Mouse (Mus musculus): ENCODE measurements at regions not wholly inside any gene's neighbourhood (a gene's known extent, or its start where the extent isn't known, plus 50 kb on each side); places are given as distances from the start of the nearest gene placed in this dataset.
A peak's percentile ranks its signal among the peaks of the same experiment; 100 is the strongest.

DNA sequence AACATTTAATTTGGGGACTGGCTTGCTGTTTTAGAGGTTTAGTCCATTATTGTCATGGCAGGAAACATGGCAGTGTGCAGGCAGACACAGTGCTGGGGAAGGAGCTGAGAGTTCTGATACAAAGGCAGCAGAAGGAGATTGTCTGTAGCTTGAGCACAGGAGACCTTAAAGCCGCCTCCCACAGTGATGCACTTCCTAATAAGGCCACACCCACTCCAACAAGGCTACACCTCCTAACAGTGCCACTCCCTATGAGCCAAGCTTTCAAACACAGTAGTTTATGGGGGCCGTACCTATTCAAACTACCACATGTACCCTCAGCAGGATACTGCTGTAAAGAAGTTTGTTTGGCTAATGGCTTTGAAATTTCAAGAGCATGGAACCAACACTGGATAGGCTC lies 113.3 kb upstream of the Zfp217 start:
- ATAC-seq (no peak), DNase-seq (ENCODE audit: low spot score) (no peak)
- Histone ChIP-seq H3K27me3 (replicated peaks; ENCODE audit: insufficient read depth, low read length) (no peaks in the 10 kb centered on the region), H3K4me1 (ENCODE audit: insufficient read depth, low read depth, low read length) (no peaks in the 10 kb centered on the region), H3K4me2 (replicated peaks; ENCODE audit: low read depth, low read length) (no peak overlapping the region), H3K4me3 (ENCODE audit: low read depth, low read length) (no peak overlapping the region), H3K9ac (replicated peaks; ENCODE audit: low read depth) (no peak overlapping the region), H3K27ac (ENCODE audit: low read length) (no peak overlapping the region), H3K9me3 (ENCODE audit: low read length) (no peaks in the 10 kb centered on the region), H3K36me3 (ENCODE audit: insufficient read depth, low read length) (no peaks in the 10 kb centered on the region)
- 92% methylated on average over 2 of the region's 2 CpGs for WGBS
- TF ChIP-seq EP300 (IDR thresholded peaks at IDR 0.05), result no peak
- TF ChIP-seq CTCF (IDR thresholded peaks at IDR 0.05), result no peak

DNA sequence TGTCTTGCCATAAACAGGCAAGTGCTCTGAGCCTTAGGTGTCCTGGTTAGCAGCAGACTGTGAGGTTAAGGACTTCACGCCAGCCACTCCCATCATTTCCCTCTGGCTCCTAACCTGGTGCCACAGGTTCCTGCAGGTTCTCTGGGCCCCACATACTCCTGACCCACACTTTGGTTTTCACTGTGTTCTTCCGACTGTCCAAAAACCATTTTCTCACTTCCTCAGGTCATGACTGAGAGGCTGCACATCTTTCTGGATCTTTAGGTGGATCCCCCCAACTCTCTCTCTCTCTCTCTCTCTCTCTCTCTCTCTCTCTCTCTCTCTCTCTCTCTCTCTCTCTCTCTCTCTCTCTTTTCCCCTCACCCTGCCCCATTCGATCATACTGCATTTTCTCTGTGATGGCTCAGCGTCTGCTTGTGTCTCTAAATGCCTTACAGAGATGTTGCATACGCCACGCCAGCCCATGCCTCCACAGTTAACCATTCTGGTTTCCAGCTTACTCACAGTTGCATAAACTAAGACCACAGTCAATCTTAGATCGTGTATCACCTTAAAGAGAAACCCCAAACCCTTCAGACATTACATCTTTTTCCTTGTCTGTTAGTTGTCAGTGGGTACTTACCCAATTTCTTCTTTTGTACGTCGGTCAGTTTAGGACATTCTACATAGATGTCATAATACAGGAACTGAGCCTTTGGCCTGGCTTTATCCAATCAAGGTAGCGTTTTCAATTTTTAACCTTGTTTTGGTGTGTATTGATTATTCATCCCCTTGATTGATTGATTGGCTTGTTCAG lies 112.0 kb upstream of the Zfp217 start:
- no peak for DNase-seq (ENCODE audit: low spot score)
- WGBS, result 87% methylated on average over 10 of the region's 10 CpGs
- H3K9ac ChIP-seq (replicated peaks; ENCODE audit: low read depth), result no peak overlapping the region
- no peaks in the 10 kb centered on the region for H3K36me3 ChIP-seq (ENCODE audit: insufficient read depth, low read length)
- H3K4me1 ChIP-seq (ENCODE audit: insufficient read depth, low read depth, low read length), result no peaks in the 10 kb centered on the region
- H3K27ac ChIP-seq (ENCODE audit: low read length), result no peak overlapping the region
- H3K27me3 ChIP-seq (replicated peaks; ENCODE audit: insufficient read depth, low read length), result no peaks in the 10 kb centered on the region
- no peak for ATAC-seq
- H3K4me2 ChIP-seq (replicated peaks; ENCODE audit: low read depth, low read length), result no peak overlapping the region
- H3K4me3 ChIP-seq (ENCODE audit: low read depth, low read length), result no peak overlapping the region
- no peaks in the 10 kb centered on the region for H3K9me3 ChIP-seq (ENCODE audit: low read length)
- TF ChIP-seq EP300 (IDR thresholded peaks at IDR 0.05) (no peak), CTCF (IDR thresholded peaks at IDR 0.05) (no peak)

DNA sequence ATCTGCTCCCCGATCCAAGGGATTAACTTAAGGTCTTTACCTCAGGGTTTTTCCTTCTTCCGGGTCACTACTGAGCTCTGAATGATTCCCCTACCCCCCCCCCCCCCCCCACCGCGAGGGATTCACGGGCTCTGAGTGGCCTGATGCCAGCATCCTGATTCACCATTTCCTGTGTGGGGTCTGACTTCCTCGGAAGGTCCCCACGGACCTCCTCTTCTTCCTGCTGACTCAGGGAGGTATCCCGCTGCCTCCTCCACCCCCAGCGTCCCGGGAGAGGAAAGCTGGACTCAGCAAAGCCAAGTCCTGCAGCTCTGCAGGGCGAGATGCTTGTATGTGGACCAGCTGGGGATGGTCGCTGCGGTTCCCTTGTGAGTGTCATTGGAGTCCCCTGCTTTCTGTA lies 110.5 kb upstream of the Zfp217 start:
- TF ChIP-seq CTCF (IDR thresholded peaks at IDR 0.05) (no peak), EP300 (IDR thresholded peaks at IDR 0.05) (no peak)
- Histone ChIP-seq H3K27me3 (replicated peaks; ENCODE audit: insufficient read depth, low read length) (no peaks in the 10 kb centered on the region), H3K36me3 (ENCODE audit: insufficient read depth, low read length) (no peaks in the 10 kb centered on the region), H3K4me3 (ENCODE audit: low read depth, low read length) (no peak overlapping the region), H3K4me1 (ENCODE audit: insufficient read depth, low read depth, low read length) (no peaks in the 10 kb centered on the region), H3K4me2 (replicated peaks; ENCODE audit: low read depth, low read length) (no peak overlapping the region), H3K27ac (ENCODE audit: low read length) (no peak overlapping the region), H3K9ac (replicated peaks; ENCODE audit: low read depth) (no peak overlapping the region), H3K9me3 (ENCODE audit: low read length) (no peaks in the 10 kb centered on the region)
- peak; percentile 44 for DNase-seq (ENCODE audit: low spot score)
- WGBS, result 47% methylated on average over 12 of the region's 13 CpGs
- peak; percentile 69 for ATAC-seq

DNA sequence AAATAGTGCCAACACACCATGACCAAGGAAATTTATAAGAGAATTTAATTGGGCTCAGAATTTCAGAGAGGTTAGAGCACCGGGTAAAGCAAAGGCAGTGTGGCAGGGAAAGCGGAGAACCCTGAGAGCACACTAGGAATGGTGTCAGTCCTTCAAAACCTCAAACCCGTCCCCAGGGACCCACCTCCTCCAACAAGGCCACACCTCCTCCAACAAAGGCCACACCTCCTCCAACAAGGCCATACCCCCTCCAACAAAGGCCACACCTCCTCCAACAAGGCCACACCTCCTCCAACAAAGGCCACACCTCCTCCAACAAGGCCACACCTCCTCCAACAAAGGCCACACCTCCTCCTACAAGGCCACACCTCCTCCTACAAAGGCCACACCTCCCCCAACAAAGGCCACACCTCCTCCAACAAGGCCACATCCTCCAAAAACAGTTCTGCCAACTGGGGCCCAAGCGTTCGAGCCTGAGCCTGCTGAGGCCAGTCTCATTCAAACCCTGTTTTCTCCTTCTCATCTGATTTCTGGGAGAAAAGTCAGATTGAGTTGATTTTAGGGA lies 109.8 kb upstream of the Zfp217 start:
- TF ChIP-seq EP300 (IDR thresholded peaks at IDR 0.05) (no peak), CTCF (IDR thresholded peaks at IDR 0.05) (no peak)
- H3K36me3 ChIP-seq (ENCODE audit: insufficient read depth, low read length), result no peaks in the 10 kb centered on the region

DNA sequence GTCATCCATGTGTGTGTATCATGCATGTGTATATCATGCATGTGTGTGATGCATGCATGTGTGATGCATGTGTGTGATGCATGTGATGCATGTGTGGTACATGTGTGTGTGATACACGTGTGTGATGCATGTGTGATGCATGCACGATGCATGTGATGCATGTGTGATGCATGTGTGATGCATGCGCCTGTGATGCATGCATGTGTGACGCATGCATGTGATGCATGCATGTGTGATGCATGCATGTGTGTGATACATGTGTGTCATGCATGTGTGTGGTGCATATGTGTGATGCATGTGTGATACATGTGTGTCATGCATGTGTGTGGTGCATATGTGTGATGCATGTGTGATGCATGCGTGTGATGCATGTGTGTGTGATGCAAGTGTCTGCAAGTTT lies 108.1 kb upstream of the Zfp217 start:
- H3K9ac ChIP-seq (replicated peaks; ENCODE audit: low read depth), result no peak overlapping the region
- no peaks in the 10 kb centered on the region for H3K9me3 ChIP-seq (ENCODE audit: low read length)
- no peak overlapping the region for H3K4me3 ChIP-seq (ENCODE audit: low read depth, low read length)
- no peak overlapping the region for H3K4me2 ChIP-seq (replicated peaks; ENCODE audit: low read depth, low read length)
- H3K27me3 ChIP-seq (replicated peaks; ENCODE audit: insufficient read depth, low read length), result no peaks in the 10 kb centered on the region
- DNase-seq (ENCODE audit: low spot score) (no peak), ATAC-seq (no peak)
- H3K27ac ChIP-seq (ENCODE audit: low read length), result no peak overlapping the region
- no peaks in the 10 kb centered on the region for H3K36me3 ChIP-seq (ENCODE audit: insufficient read depth, low read length)
- WGBS, result 93% methylated on average over 5 of the region's 5 CpGs
- H3K4me1 ChIP-seq (ENCODE audit: insufficient read depth, low read depth, low read length), result no peaks in the 10 kb centered on the region
- TF ChIP-seq CTCF (IDR thresholded peaks at IDR 0.05) (no peak), EP300 (IDR thresholded peaks at IDR 0.05) (no peak)

More for the DNA sequence above, 109.8 kb upstream of the Zfp217 start:
- H3K27ac ChIP-seq (ENCODE audit: low read length), result no peak overlapping the region
- H3K27me3 ChIP-seq (replicated peaks; ENCODE audit: insufficient read depth, low read length), result no peaks in the 10 kb centered on the region
- H3K9ac ChIP-seq (replicated peaks; ENCODE audit: low read depth), result no peak overlapping the region
- no peak for DNase-seq (ENCODE audit: low spot score)
- no peak for ATAC-seq
- no peak overlapping the region for H3K4me3 ChIP-seq (ENCODE audit: low read depth, low read length)
- no peaks in the 10 kb centered on the region for H3K9me3 ChIP-seq (ENCODE audit: low read length)
- H3K4me2 ChIP-seq (replicated peaks; ENCODE audit: low read depth, low read length), result no peak overlapping the region
- H3K4me1 ChIP-seq (ENCODE audit: insufficient read depth, low read depth, low read length), result no peaks in the 10 kb centered on the region
- WGBS, result 83% methylated on average over 5 of the region's 5 CpGs

DNA sequence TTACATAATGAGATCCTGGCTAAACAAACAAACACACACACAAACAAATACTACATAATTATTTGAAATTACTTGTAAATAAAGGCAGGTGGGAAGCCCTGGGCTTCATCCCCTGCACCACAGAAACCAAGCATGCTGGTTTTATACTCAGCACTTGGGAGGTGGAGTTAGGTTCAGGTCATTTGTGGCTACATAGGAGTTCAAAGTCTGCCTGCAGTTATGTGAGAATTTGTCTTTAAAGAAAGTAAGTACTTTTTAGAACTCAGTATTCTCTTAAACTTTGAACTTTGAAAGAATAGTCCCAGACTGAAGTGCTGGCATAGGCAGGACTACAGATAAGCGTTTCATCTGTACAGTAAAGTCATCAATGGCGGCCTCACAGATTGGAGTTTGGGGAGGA lies 107.6 kb upstream of the Zfp217 start:
- 85% methylated on average over 2 of the region's 2 CpGs for WGBS
- Histone ChIP-seq H3K4me3 (ENCODE audit: low read depth, low read length) (no peak overlapping the region), H3K4me2 (replicated peaks; ENCODE audit: low read depth, low read length) (no peak overlapping the region), H3K36me3 (ENCODE audit: insufficient read depth, low read length) (no peaks in the 10 kb centered on the region), H3K27me3 (replicated peaks; ENCODE audit: insufficient read depth, low read length) (no peaks in the 10 kb centered on the region), H3K27ac (ENCODE audit: low read length) (no peak overlapping the region), H3K9me3 (ENCODE audit: low read length) (no peaks in the 10 kb centered on the region), H3K9ac (replicated peaks; ENCODE audit: low read depth) (no peak overlapping the region), H3K4me1 (ENCODE audit: insufficient read depth, low read depth, low read length) (no peaks in the 10 kb centered on the region)
- DNase-seq (ENCODE audit: low spot score) (no peak), ATAC-seq (no peak)
- TF ChIP-seq EP300 (IDR thresholded peaks at IDR 0.05), result no peak
- TF ChIP-seq CTCF (IDR thresholded peaks at IDR 0.05), result no peak
